Mouse (Mus musculus) urinary bladder, adult 2 months (tissue): Measurements from ENCODE around the gene Spns2. TPM values are rescaled to one million over a fixed set of nuclear protein-coding genes. Genes with fewer than 3 reads are reported as not detected.

Source experiments
- DNase-seq: peaks from one replicate; pipeline ENCODE4 v3.0.0; 2022; ENCODE audit warnings: low spot score
- polyA plus RNA-seq: library from polyadenylated mRNA; depleted of rRNA; stranded (reverse); fragments of >200 nt; gene quantifications from 2 replicates; pipeline ENCODE4 v1.2.3, GENCODE M21; 2012

The Spns2 gene
- polyA plus RNA-seq, 1 experiment = 20.1 TPM

DNA sequence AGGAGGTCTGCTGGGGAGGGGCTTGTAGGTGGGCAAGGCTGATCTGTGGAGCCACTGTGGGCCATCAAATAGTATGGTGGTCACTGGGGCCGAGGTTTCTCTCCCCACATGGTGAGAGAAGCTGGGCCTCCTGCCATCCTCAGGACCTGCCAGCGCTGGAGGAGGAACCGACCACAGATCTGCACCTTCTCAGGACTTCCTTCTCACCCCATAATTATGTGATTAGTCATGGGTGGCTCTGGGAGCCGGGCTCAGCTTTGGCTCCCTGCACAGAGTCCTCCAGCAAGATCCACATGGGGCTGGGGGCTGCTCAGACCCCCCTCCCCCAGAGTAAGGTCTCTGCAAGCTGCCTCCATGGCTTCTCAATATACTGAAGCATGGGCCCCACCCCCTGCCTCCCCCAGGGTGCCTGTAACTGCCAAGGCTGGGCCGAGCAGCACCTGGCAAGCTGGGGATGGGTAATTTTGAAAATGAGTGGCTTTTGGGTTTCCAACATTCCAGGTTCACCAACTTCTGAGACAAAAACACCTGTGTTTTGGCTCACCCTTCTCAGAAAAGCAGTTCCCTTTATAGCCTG, 11.8 kb upstream of the Spns2 start:
- no peak for DNase-seq

DNA sequence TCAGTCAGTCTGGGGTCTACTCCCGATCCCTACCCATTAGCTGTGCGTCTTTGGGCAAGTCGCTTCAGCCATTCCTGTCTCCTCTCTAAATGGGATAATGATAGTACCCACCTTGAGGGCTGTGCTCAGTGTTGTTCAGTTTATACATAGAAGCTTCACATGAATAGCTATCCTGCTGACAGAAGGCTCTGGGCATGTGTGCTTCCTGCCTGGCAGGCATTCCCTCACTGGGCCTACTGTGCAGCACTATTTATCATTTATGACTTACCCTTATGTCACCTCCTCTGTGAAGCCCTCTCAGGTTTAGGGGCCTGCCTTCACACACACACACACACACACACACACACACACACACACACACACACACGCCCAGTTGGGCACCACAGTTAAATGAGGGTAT, 10.4 kb upstream of the Spns2 start:
- no peak for DNase-seq

DNA sequence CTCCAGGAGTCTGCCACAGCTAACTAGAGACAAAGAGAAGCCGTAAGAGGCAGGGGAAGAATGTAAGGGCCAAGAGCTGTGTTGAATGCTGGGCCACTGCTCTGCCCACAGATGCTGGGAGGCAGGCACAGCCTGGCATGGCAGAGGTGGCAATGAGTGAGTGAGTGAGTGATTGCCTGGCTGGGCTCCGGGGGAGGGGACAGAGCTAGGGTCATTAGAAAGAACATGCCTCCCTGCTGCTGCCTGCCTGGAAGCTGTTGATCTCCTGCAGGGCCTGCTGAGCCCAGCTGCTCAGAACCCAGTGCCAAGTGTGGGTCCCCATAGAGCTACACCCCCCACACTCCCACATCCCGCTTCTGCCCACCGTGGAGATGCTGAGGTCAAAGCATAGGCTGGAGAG, 7.7 kb upstream of the Spns2 start:
- DNase-seq = no peak

DNA sequence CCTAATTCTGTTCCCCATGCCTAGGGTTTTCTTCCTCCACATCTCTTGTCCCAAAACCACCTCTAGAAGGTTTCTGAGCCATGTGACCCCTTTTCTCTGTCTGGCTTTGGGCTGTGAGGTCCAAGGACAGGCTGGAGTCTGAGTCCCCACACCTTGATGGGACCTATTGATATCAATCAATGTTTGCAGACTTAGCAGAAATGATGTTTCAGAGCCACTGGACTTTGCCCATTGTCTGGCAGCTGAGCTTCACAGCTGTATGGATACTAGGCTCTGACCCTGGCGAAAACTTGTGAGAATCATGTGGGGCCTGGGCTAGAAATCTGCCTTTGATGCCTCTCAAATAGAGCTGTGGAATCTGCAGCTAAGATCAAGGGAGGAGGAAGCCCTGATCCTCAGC, 7.1 kb upstream of the Spns2 start:
- no peak for DNase-seq

DNA sequence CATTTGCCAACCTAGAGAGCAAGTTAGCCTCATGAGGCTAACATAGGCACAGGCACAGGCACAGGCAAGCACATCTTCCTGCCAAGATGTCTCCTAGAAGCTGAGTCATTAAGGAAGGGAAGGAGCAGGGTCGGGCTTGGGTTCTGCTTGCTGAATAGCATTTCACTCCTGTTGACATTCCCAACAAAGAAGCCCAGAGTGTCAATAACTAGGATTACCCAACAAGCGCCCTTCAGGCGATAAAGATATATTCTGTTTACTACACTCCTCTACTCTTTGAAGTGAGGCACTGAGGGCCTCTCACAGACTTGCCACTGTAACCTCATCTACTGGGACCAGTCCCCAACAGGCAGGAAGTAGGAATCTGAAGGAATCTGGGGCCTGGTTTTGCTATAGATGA, 6.4 kb upstream of the Spns2 start:
- no peak for DNase-seq

DNA sequence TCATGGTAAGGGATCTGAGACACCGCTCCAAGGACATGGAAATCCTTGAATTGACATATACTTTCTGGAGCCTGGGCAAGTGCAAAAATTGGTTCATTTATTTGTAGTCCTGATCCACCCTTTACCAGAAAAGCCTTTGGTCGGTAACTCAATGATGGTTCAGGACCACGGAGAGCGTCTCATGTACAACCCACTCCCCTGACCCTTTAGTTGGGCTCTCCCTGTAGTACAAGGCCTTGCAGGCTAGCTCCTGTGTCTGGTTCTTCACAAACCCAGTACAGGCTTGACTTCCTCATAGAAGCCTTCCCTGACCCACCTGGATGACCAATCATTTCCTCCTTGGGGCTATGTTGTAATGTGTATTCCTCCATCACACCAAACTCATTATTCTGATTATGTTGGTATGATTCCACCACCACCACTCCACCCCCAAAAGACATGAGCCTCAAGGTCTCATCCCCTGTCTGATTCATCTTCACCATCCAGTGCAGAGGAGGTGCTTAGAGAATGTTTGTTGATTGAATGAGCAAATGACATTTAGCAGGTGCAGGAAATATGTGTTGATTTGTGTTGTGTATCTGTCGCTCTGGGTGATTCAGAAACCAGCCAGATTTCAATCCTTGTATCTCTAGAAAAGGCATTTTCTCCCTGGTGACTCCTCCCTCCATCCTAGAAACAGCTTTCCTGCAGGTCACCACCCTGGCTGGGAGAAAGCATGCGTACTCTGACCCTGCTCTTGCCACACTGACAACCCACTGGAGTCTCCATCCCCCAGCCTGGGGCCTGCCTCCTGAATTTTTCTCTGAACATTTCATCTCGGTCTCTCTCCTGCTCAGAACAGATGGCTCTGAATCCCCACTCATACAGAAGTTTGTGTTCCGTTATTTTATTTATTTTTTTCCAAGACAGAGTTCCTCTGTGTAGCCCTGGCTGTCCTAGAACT, 4.6 kb upstream of the Spns2 start:
- DNase-seq = no peak

DNA sequence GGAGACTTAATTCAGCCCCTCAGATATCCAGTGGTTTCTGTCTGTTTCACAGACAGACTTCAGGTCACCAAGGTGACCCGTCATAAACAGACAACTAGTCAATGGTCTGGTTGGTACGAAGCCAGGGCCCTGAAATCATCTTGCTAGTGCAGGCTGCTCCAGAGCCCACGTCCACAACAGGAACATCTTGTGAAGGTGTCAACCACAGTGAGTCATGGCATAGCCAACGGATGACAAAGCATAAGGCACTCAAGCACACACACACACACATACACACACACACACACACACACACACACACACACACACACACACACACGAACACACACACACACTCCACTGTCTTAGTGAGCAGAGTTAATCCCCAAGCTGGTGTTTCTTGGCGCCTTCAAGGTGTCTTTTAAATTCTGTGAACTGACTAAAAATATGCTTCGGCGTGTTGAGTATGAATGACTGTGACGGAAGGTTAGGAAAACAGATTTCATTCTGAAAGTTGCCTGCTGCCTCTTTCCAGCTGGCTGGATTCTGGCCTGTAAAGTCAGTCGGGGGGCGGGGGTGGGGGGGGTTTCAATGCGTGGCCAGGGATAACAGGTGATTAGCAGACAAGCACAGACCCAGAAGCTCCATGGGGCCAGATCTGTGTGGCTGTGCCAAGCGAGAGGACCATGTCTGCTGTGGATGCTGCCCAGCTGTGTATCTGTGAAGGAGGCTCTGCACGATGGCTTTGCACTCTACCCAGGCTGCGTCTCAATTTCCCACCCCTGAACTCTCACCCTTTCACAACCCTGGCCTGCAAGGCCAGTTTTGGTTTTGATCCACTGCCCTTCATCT, 1.6 kb upstream of the Spns2 start:
- DNase-seq = no peak

DNA sequence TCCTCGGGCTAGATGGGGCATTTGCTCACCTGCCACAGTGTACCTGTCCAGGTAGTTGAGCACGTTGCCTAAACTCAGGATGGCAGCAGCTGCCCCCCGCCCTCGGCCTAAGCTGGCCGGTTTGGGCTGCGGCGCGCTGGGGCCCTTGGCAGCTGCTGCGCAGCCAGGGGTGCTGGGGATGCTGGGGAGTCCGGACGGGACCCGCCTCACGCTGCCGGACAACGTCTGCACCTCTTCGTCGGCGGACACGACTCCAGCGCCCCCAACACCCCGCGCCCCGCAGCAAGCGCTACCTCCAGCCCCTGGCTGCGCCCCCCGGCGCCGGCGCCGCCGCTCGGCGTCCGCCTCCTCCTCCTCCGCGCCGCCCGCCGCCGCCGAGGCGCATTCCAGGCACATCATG, 307 bp downstream of the Spns2 start:
- DNase-seq = no peak

DNA sequence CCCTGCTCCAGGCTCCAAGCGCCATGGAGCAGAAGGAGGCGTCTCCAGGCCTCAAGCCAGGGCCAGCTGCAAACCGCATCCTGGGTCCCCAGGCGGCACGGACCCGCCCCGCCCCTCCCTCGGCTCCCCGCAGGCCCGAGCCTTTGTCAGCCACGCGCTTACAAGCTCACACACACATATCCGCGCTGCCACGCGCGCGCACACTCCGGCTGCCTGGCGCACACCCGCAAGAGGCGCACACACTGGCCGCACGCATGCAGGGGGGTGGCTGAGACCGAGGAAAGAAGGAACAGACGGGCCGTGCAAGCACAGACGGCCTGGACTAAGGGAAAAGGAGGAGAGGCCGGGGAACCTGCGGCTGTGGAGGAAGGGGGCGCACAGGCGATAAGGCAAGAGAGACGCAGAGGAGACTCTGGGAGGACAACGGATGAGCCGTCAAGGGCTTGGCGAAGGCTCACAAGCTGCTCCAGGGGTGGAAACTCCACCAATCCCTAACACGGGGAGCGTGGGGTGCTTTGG, 892 bp downstream of the Spns2 start:
- no peak for DNase-seq

DNA sequence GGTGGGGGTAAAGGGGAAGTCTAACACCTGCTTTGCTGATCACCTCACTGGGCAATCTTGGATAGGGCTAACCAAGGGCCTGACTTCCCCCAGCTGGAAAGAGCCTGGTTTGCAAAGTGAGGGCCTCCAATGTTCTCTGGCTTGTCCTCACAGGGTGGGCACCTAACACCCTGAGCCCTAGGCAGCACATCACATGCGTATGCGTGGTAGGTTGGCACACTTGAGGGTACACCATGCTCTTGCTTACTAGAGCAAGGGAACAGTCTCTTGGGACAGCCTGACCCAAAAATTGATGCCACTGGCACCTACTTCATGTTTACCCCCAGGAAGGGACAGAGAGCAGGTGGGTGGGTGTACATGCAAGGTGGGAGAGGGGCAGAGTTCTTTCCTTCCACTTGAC, 2.0 kb downstream of the Spns2 start:
- DNase-seq = no peak

DNA sequence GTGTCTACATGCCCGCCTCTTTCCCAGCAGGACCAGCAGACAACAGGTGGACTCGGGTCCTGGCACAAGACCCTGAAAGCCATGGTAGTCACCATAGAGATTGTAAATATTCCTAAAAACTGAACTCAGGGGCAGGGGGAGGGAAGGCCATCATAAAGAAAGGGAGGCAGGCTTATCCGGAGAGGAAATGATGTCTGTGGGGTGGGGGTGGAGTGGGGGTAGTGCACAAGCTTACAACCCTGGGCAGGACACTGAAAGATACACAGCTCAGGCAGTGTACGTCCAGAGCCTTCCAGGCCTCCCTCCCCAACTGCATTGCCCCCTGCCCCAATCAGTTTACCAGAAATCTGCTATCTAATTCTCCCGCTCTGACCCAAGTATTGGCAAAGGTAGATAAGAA, 2.5 kb downstream of the Spns2 start:
- no peak for DNase-seq

DNA sequence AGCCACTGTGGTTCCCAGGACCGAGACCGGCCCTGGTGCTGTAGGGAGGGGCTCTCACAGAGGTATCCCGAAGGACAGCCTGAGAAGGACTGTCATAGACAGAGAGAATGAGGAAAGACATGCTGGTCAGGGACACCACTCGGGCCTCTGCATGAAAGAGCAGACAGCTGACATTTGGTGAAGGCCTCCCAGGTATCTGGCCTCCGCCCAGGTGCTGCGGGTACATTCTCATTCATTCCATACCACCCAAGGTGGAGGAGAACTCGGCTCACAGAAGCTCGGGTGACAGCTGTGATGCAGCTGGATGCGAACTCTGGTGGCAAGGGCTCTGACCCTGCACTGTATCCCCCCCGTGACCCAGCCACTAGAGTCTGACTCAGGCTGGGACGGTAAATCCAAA, 3.7 kb downstream of the Spns2 start:
- no peak for DNase-seq

DNA sequence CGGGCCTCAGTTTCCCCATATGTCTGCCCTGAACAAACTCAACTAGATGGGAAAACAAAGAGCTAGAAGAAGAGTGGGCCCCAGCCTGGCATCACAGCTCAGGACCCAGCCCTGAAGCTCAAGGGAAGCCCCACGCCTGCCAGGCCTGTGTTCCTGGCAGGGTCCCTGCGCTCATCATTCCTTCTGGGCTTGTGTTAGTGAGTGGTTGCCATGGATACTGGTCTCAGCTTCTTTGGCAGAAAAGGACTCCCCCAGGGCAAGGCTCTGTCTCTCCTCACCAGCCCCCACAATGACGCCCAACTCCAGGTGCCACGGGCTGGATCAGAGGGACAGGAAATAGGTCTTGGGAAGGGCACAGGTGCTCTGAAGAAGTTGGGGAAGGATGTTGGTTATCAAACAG, 4.5 kb downstream of the Spns2 start:
- DNase-seq = no peak

DNA sequence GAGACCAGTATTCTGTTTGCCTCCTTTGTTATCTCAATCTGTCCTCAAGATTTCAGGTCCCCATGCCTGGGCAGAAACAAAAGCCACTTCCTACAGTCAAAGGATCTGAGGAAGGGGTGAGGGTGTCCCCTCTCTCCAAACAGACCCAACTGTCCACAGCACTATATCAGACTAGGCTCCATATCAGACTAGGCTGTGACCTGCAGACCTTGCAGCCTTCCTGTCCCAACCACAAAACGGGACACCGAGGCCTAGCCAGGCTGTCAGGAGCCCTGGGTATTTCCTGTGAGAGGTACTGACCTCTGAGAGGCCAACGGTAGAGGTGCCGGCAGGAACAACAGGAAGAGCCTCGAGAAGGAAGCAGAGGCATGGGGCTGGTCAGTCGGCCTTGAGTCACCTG, 5.2 kb downstream of the Spns2 start:
- no peak for DNase-seq

DNA sequence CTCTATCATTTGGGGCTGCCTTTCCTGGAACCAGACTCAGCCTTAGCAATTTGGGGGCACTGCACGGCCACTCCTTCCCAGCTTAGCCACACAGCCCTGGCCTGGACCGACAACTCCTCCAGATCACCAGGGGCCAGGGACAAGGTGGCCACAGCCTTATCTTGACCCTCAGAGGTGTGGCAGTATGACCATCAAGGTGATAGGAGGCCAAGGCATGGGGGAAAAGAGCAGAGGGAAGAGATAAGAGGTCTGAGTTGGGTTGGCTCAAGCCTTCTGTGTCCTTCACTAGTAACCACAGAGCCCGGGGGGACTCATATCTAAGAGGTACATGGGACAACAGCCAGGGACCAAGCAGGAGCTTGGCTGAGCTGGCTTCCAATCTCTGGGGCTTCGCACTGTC, 7.8 kb downstream of the Spns2 start:
- DNase-seq = no peak

DNA sequence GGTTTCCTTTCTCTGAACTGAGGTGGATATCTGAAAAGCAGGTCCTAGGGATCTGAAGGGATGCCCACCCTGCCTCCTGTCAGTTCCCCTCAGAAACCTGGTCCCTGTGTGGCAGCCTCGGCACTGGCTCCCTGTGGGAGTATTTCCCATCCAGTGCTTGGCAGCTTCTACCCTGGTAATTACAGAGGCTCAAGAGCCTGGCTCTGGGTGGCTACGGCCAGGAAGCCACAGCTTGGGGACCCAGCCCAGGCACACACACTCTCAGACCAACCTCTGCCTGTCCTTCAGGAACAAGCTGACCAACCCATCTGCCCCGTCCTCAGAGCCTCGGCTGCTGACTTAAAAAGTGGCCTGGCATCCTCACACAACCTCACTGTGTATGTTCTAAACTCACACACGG, 8.4 kb downstream of the Spns2 start:
- DNase-seq = no peak

DNA sequence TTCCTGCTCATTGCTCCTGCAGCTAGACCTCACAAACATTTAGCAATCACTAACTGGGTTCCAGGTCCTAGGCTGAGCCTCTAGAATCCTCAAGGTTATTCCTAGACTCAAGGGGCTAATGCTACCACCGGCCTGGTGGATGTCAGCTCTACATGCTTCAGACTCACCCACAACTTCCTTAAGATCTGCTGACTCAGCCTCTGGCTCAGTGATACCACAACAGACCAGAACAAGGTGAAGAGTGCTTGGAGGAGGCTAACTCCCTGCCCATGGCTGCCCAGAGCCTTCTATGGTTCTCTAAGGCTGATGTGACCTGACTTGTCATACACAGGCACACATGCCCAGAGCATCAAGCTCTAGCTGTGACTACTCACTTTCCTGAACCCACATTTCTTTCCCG, 10.2 kb downstream of the Spns2 start:
- DNase-seq = no peak

DNA sequence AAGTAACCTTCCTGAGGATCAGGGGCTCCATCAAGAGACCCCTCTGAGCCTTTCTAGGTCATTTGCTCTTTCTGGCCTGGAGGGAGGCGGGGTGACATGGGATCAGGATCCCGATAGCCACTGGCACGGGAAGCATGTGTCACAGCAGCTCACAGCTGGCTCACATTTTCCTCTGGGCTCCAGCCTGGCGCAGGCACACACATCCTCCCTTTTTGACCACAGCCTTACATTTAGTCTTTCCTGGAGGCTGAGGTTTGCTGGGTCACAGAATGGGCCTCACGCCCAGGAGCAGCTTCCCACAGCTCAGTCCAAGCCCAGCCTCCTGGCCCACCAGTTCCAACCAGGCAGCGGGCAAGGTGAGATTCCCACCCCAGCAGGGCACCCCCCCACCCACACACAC, 11.5 kb downstream of the Spns2 start:
- DNase-seq = no peak

DNA sequence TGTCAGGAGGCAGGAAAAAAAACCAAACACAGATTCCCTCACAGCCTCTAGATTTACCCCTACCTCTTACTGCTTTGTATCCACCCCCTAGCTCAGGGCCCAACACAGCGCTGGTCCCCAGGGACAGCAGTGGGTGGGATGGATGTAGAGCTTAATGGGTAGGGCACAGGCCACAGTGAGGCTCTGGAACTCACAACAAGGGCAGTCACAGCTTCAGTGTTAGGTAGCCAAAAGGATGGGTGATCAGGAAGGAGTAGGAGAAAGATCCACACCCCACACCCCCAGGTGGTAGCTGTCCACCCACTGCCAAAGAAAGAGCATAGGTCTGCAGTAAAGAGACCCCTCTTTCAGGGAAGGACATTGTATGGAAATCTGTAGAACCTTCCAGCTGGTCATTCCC, 12.1 kb downstream of the Spns2 start:
- DNase-seq = no peak

DNA sequence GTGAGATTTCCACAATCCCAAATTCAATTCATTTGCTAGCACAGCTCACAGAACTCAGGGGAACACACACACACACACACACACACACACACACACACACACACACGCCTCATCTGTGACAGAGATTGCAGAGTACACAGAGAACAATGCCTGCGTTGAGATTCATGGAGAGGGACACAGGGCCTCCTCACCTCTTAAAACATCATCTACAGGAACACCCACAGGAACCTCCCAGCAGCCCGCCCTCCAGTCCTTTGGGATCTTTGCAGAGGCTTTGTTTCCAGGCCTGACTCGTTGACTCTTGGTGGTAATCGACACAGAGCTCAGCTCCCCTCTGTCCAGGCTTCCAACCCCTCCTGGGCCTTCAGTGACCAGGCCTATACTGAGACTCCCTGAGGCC, 12.5 kb downstream of the Spns2 start:
- no peak for DNase-seq

DNA sequence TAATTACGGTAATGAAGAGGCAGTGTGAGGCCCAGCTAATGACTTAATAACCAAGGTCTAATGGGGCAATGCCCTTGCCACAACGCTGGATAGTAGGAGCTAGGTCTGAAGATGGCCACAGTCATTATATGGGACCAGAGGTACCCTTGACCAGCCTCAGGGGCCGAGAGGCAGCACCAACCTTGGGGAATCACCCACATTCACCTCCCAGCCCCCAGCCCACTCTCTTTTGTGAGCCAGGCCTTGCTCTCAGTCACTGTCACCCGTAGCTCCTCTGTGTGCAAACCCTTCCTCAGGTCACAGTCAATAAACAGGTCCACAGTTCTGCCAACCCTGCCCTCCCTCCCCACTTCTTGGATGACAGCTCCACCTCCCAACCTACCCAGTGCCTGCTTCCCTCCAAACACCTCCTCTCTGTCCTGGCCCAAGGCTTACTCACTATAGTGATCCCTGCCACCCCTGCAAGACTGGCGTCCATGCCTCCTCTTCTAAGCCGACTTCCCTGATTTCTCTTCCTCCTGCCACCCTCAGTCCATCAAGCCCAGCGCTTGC, 13.6 kb downstream of the Spns2 start:
- DNase-seq = no peak

DNA sequence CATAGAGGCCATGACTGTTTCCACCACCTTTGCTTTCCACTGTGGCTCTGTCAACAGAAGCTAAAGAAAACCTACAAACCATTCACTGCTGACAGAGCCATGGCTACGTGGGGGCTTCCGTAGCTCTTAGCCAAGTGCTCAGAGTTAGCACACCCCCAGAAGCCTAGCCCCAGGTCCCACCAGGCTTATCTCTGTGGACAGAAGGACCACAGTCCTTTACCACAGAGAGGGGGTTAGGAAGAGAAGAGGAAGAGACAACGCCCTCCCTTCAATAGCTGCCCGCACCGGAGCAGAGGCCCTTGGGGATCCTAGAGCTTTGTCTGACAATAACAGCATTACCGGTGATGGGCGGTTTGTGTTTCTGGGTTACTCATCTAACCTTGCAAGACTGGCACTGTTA, 14.3 kb downstream of the Spns2 start:
- DNase-seq = no peak
